Mouse (Mus musculus) central nervous system, embryonic 14 days (tissue): ENCODE results near the gene Gm17027. TPM values are rescaled to one million over a fixed set of nuclear protein-coding genes. Genes with fewer than 3 reads are reported as not detected.

Experiments
- polyA plus RNA-seq: library from polyadenylated mRNA; depleted of rRNA; stranded (reverse); fragments of >200 nt; gene quantifications from 2 replicates; pipeline ENCODE4 v1.2.3, GENCODE M21; 2012; rRNA removed

Gm17027 gene
- polyA plus RNA-seq: not detected in 2 replicates

GRCm38 (mm10) chr14:42162522-42162921, at the start of gene Gm17027:
Gm17027 (minus strand) TSS chr14:42162622.

GRCm38 (mm10) chr14:42190691-42191090, 28.3 kb upstream of the Gm17027 start, which contains the start of gene Gm3573:
Gm3573 (minus strand) TSS chr14:42190791.

GRCm38 (mm10) chr14:42117269-42117668, 45.2 kb downstream of the Gm17027 start, which contains the start of gene Gm7951:
Gm7951 (minus strand) TSS chr14:42117369.

Other genes starting within 250 kb of the Gm17027 start
- not detected in 2 replicates for gene 1700049E17Rik1, start 237.7 kb downstream of the Gm17027 start, polyA plus RNA-seq
- not detected in 2 replicates for gene 1700024B05Rik, start 218.6 kb downstream of the Gm17027 start, polyA plus RNA-seq
- not detected in 2 replicates for gene Gm6401, start 194.7 kb downstream of the Gm17027 start, polyA plus RNA-seq
- not detected in 2 replicates for gene Gm3543, start 179.3 kb downstream of the Gm17027 start, polyA plus RNA-seq
- not detected in 2 replicates for gene Gm7951, start 45.3 kb downstream of the Gm17027 start, polyA plus RNA-seq
- gene Gm3573, start 28.2 kb upstream of the Gm17027 start, polyA plus RNA-seq: not detected in 2 replicates
- gene Gm17026, start 97.4 kb upstream of the Gm17027 start, polyA plus RNA-seq: not detected in 2 replicates
- not detected in 2 replicates for gene Gm9611, start 134.7 kb upstream of the Gm17027 start, polyA plus RNA-seq
- not detected in 2 replicates for gene Gm7995, start 147.6 kb upstream of the Gm17027 start, polyA plus RNA-seq